Mouse (Mus musculus): Measurements from ENCODE around the gene Tut7.
"Not testable (repeated sequence)": the region's sequence is repeated elsewhere in the genome, so short reads cannot be mapped to it uniquely, and the experiment has no call there.

The Tut7 gene

DNA sequence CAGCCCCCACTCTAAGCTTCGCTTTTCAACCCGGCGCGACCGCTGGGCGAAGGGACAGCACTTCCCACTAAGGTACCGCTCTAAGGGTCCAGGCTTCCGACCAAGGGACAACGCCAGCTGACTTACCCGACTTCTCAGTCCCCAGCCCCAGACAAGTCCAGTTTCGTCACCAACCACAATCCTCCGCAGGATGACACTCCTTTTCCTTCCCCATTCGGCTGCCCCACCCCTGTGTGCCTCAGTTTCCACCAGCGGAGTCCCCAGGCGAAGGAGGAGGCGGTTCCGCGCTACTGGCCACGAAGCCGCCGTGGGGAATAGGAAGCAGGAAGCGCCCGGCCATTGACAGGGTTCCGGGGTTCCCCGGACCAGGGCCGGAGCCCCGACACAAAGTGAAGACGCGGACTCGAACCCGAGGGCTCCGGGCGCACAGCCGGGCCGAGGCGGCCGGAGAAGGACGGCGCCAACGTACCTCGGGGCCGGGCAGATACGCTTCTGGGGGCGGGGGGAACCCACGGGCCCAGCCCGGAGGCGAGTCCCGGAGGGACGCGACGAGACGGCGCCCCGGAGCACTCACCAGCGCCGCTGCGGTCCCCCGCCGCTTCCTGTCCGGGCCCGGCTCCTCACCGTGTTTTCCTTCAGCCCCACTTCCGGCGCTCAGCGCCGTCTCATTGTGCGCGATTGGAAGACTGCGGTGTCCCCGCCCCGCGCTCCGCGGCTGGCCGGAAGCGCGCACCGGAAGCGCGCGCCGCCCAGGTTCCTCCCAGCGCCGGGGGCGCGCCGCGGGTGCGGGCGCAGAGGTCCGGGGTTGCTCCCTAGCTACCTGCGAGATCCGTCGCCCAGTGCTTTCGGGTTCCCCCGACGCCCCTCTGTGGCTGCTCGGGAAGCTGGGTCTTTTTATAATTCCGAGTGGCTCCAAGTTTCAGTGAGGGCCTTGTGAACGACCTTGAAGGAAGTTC is at the start of gene Tut7:
TSS of gene Tut7 (minus strand) at position 641 of the 956 bp plus-strand sequence.
- DNase-seq (ENCODE audit: low read depth, low spot score) = peak; percentile 91

DNA sequence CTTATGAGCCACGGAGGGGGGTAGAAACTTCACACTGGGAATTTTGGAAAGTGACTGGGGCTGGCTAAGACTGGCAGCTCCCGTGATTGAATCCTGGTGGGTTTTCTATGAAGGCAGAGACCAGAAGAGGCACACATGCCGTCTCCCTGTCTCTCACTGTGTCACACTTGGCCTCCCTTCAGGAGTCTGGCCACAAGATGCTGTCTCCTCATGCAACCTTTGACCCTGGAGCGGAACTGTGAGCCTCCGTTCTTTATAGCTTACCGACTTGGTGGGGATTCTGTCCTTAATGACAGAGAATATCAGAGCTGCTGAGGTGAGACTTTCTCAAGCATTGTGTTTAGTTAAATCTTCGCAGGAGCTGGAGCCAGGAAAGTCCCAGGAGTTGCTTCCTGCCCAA is 49.5 kb upstream of the Tut7 start:
- no peak for DNase-seq (ENCODE audit: low read depth, low spot score)

DNA sequence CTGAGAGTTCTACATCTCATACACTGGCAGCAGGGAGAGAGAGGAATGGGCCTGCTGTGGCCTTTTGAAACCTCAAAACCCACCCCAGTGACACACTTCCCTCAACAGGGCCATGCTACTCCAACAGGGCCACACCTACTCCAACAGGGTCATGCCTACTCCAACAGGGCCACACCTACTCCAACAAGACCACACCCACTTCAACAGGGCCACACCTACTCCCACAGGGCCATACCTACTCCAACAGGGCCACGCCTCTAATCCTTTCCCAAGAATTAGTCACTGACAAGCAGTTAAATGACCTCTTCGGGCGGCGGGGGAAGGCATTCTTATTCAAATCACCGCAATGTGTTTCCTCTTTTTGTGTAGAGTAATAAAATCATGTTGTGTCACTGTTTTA is 47.1 kb upstream of the Tut7 start:
- DNase-seq (ENCODE audit: low read depth, low spot score) = no peak

DNA sequence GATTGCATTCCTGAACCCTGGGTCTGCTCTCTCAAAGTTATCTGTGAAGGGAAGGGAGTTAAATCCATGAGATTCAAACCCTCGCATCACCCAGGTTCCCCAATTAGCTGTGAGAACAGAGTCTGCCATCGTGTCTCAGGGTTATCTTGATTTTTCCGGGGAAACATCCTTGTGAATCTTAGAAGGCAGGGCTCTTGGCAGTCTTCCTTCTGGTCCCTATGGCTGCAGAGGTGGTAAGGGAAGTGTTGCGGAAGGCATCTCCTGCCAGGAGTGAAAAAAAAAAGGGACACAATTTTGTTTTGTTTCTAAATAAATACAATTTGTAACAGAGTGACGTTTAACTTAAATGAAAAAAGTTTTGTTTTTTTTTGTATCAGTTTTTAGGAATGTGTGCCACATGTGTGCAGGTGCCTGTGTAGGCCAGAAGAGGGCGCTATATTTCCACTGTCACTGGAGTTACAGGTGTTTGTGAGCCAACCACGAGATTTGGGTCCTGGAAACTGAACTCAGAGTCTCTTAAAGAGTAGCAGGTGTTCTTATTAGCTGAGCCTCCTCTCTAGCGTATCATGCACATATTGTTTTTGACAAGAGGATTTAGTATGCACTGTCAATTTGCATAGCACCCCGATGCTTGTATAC is 45.2 kb upstream of the Tut7 start:
- no peak for DNase-seq (ENCODE audit: low read depth, low spot score)

DNA sequence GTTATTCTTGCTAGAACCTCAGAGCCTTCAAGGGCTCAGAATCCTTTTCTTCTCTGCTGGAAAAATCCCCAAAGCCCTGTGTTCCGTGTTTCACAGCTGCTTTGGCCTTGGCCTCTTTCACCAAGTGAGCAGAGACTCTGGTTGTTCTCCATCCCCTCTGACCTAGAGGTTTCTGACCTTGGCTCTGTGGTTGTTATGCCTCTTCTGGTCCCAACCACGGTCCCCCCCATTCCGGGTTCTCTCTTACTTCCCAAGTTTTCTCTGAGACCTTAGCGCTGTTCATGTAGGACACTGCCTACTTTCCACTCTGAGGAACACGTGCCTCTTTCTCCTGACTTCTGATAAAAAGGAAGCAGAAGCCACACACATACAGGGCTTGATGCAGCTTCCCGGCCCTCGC is 44.2 kb upstream of the Tut7 start:
- DNase-seq (ENCODE audit: low read depth, low spot score) = no peak

DNA sequence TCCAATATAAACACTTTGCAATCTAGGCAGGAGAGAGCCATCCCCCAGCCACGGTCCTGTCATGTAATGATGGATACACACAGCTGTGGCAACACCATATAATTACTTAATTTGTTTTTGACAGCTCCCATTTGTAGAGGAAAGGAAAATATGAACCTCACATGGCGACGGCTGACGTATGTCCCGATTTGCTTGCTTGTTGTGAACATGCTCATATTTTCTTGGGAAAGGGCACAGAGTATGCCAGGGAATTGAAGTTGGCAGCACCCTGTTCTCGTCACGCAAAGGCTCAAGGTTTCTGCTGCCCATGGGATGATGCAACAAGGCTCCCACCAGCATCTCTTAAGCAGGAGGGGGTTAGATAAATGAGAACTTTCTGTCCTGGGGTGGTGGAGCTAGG is 36.6 kb upstream of the Tut7 start:
- no peak for DNase-seq (ENCODE audit: low read depth, low spot score)

DNA sequence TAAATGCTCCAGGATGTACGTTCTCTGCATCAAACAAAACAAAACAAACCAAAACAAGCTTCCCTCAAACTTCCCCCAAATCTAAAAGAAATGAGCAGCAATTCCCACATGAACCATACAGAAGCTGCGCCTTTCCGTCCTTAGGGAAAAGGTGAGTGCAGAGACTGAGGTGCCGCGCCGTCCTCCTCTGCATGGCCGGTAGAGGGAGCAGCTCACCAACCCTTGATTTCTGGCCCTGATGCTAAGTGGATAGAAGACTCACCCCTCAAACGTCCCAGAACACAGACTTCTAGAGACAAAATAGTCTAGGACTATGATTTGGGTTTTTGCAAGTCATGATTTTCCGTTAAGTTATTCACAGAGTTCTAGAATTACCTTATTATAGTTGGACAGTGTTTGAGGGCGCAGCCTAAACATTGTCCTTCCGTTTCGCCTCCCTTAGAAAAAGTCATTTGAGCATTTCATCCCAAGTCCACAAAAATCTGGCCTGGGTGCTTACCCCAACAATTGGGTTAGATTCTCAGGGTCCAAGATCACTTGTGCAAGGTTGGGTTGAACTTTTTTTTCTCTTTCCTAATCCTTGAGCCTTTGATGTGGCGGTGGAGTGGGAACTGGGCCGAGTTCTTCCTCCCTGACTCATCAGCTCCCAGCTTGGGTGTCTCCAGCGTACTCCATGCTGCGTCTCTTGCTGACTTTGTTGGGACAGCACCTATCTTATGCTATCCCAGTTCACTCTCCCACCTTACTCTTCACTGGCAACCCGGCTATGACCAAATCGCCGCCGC is 33.5 kb upstream of the Tut7 start:
- DNase-seq (ENCODE audit: low read depth, low spot score) = no peak

DNA sequence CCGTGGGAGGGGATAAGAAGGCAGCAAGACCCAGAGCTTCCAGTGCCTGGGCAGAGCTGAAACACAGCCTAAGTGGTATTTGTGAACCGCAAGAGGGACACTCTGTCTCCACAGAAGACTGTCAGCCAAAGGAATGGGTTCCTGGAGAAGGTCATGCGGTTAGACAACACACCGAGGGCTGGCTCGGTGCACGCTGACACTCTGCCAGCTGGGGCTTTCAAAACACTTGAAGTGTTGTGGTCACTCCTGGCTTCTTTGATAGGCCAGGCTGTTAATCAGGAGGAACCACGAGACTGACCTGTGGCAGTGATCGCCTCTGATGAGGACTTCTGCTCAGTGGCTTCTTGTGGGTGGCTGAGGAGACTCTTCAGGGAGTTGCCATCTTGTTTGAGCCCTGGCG is 30.5 kb upstream of the Tut7 start:
- DNase-seq (ENCODE audit: low read depth, low spot score) = no peak

DNA sequence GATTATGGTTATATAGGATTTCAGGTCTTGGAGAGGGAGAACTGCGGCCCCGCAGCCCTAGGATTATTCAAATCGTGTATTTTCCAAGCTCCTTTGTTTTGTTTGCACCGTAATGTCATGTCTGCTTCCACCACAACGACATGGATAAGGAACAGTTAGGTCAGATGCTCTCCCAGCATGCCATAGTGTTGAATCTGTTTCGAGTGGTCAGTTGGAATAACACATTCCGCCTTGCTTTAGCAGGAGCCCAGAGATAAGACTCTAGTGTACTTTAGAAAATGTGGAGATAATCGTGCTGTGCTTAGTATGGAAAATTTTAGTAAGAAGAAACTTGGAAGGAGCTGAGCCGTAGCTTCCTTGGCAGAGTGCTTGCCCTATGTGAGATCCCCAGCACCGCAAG is 27.4 kb upstream of the Tut7 start:
- DNase-seq (ENCODE audit: low read depth, low spot score) = no peak

DNA sequence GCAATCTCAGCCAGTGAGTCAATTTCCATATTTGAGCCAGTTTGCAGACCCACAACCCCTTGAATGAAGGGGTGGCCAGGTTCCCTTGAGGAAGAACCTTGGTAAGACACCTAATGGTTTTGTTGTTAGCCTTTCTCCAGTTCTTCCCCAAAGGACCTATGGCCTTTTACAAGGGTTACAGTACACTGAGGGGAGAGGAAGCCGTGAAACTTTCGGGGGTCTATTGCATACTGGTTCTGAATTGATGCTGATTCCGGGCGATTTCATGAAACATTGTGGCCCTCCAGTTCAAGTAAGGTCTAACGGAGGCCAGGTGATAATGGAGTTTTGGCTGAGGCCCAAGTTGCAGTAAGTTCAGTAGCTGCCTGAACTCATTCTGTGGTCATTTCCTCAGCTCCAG is 21.7 kb upstream of the Tut7 start:
- no peak for DNase-seq (ENCODE audit: low read depth, low spot score)

DNA sequence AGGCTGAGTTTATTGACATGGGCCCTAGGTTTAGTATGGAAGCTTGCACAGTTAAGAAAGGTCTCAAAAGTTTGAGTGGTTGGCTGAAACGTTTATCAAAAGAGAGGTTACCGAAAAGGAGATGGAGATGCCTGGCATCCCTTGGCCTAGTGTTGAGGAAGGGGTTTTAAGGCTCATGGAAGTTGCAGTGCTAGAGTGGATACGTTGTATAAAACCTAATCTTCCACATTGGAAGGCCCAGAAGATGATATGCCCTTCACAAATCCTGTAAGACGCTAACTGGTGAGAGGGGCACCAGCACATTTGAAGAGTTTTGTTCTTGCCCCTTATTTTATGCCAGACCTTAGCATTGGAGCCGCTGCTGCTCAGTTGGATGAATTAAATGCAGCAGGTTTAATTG is 21.0 kb upstream of the Tut7 start:
- no peak for DNase-seq (ENCODE audit: low read depth, low spot score)

DNA sequence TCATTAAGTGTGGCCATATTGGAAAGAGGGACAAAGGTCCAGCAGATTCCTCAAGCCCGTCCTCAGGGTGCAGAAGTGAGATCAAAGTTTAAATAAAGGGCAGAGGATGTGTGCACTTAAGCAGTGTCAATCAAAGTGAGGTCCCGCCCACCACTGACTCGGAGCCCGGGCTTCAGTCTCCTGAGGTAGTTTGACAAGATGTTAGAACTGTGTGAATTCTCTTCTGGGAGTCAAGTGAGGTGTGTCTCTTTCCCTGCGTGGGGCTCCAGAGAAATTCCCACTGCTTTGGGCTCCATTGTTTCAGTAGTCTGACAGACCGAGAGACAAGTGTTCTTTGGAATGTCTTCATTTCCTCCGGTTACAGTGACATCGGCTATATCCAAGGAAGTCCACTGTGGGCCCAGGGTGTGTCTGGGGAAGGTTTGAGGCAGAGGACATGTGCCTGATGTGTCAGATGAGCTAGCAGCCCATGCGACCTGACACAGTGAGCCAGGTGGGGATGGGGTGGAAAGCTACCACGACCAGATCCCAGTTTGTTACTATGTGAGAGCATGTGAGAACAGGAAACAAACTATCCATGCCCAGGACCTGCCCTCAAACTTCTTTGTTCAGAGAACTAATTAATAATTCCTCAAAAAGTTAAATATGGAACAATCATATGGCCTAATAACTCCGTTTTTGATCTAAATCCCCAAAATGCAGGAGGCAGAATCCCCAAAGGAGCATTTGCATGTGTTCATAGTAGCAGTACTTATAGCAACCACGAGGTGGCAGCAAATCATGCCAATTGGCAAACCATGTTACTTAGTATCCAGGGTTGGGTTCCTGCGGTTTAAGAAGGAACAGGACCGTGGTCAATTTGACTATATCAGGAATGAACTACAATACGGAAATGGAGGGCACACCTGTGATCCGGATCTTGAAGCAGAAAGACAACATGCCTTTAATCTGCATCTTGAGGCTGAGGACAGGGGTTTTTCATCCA is 19.6 kb upstream of the Tut7 start:
- peak; percentile 59 for DNase-seq (ENCODE audit: low read depth, low spot score)

DNA sequence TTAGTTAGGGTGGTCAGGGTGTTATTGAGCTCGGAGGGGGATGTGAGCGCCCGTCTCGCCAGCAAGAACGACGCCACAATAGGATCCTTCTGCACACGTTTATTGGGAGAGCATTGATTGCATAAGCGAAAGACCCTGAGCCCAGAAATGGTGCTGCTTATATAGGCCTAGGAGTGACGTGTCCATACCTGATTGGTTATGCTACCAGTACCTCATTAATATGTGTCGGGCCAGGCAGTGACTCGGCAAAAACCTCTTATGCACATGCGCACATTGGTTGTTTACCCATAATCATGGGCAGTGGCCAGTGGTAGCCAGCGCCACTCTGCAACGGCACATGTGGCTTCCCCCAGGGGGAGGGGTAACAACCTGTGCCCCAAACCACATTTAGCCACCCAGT is 18.8 kb upstream of the Tut7 start:
- not testable (repeated sequence) for DNase-seq (ENCODE audit: low read depth, low spot score)

DNA sequence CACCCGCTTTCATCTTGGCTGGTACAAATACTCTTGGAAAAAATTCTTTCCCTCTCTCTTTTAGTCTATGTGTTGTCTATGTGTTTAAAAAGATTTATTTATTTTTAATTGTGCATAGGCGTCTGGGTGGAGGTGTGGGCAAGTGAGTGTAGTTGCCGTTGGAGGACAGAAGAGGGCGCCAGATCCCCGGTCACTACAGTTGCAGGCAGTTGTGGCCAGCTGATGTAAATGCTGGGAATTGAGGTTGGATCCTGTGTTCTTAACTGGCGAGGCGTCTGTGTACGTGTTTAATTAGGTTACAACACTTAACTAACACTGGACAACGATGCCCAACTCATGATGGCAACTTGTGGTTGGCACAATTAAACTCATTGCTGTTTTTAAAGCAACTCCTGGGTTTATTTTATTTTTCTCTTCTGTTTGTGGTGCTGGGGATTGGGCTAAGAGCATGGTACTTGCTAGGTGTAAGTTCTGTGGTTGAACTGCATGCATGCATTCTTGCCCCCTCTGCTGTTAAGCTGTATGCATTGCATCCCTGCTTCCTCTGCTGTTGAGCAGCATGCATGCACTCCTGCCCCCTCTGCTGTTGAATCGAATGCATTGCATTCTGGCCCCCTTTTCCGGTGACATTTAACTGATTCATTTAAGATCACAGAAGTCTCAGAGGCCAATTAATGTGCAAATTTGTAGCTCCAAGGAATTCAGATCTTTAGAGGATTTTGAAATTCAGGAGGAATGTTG is 17.7 kb upstream of the Tut7 start:
- DNase-seq (ENCODE audit: low read depth, low spot score) = peak; percentile 85

DNA sequence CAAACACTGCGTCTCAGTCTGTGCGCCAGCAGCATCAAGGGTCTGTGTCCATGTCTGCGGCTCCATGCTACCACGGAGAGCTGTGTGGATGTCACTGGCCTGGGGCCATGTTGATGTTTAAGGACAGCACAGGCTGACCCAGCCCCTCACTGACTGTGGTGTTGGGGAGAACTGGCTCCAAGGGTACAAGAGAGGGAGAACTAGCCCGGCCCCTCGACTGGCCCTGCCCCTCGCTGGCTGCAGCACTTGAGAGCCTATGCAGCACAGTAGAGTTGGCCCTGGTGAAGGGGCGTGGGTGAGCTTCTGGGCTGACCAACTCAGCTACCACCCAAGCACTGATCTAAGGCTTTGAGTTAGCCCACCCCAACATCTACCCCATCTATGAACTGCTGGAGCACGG is 16.4 kb upstream of the Tut7 start:
- DNase-seq (ENCODE audit: low read depth, low spot score) = no peak

DNA sequence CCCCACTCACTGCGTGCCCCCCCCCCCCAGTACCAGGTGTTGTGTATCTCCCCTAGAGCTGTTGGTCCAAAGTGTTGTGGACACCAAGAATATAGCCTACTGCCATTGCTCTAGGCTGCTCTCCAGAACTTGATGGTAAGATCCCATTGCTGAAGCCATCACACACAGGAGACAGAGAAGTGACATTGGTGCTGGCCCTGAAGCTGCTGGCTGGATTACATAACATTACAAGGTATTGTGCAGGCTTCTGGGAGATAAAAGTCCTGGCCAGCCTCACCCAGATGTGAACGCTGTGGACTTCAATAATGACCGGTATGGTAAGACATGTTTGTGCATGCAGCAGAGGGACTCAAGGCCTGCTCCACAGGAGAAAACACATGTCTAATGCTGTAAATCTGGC is 15.5 kb upstream of the Tut7 start:
- no peak for DNase-seq (ENCODE audit: low read depth, low spot score)

DNA sequence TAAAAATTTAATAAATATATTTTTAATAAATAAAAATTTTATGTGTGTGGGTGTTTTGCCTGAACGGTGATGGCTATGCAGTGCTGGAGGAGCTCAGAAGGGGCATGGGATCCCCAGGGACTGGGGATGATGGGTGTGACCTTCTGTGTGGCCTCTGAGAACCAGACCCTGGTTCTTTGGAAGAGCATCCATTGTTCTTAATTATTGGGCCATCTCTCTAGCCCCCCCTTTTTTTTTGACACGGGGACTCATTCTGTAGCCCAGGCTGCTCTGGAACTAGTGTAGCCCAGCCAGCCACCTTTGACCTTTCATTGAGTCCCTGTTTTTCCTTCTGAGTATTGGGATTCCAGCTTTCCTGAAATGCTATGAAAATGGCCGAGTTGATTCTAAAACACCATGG is 13.9 kb upstream of the Tut7 start:
- no peak for DNase-seq (ENCODE audit: low read depth, low spot score)

DNA sequence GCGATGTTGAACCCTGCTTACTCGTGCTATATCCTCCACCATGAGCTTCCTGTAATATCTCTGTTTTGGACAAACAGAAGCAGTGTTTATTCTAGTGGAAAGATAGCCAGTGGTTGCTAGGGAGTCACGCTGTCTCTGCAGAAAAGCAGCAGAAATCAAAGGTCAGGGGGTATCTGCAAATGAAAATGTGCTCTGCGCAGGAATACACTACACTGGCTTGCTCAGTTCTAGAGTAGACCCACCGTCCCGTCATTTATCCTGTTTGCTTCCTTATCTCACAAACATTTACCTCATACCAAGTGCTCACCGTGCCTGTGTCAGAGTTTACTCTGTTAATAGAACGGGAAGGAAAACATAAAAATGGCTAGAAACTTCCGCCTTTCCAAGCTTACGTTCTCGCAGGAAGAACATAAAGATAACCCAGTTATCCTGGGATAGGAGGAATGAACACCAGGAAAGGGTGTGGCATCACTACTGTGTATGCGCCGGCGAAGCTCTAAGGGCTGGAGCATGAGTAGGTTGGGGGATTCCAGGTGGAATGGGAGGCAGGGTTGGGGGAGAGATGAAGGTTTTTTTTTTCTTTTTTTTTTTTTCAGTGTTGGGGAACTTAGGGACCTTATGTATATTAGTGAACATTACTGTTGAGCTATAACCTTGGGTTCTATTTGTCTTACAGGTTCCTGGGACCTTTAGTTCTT is 13.3 kb upstream of the Tut7 start:
- DNase-seq (ENCODE audit: low read depth, low spot score) = no peak

DNA sequence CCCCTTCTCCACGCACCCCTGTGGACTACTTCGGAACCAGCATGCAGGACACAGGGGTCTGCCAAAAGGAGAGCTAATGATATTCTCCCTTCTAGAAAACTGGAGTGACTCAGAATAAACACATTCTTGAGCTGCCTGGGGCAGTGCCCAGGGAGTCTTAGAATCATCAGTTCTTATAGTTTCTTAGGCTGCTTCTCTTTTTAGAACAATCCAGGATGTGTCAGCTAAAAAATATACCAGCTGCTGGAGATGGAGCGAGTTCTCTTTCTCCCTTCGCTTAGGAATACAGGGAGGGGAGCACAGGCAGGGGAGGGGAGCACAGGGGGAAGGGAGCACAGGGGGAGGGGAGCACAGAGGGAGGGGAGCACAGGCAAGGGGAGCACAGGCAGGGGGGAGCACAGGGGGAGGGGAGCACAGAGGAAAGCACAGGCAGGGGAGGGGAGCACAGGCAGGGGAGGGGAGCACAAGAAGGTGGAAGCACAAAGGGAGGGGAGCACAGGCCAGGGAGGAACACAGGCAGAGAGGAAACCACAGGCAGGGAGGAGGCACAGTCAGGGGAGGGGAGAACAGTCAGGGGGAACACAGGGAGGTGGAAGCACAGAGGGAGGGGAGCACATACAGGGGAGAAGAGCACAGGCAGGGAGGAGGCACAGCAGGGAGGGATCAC is 12.0 kb upstream of the Tut7 start:
- peak; percentile 92 for DNase-seq (ENCODE audit: low read depth, low spot score)

Data from telencephalon, adult 2 months (tissue).